Mouse (Mus musculus): ENCODE results near the gene Spdef. TPM values are rescaled to one million over a fixed set of nuclear protein-coding genes. Genes with fewer than 3 reads are reported as not detected.

Gene Spdef
- polyA plus RNA-seq, 1 experiment from 2014 or later, result 0.15 TPM

- H3K9me3 ChIP-seq (ENCODE audit: control insufficient read depth, low read length), result no peaks in the 10 kb centered on the region
- no peak overlapping the region for H3K4me2 ChIP-seq (ENCODE audit: low read depth, low read length, severe bottlenecking)
- no peaks in the 10 kb centered on the region for H3K36me3 ChIP-seq (ENCODE audit: control insufficient read depth, insufficient read depth, low read length)
- DNase-seq (ENCODE audit: low spot score), result no peak
- no peaks in the 10 kb centered on the region for H3K4me1 ChIP-seq (replicated peaks; ENCODE audit: control insufficient read depth, insufficient read depth, low read length)
- 22% methylated on average over 13 of the region's 13 CpGs for WGBS
- no peaks in the 10 kb centered on the region for H3K27me3 ChIP-seq (ENCODE audit: control insufficient read depth, insufficient read depth, low read length)
- ATAC-seq (replicated peaks; ENCODE audit: low FRiP score), result no peak
- no peak overlapping the region for H3K4me3 ChIP-seq (ENCODE audit: low read depth, low read length)
- no peak overlapping the region for H3K27ac ChIP-seq (ENCODE audit: low read depth, low read length)
- no peak overlapping the region for H3K9ac ChIP-seq (ENCODE audit: low read length)
These were observed 5.8 kb upstream of the Spdef start for GRCm38 (mm10) chr17:27734344-27735073.

DNA sequence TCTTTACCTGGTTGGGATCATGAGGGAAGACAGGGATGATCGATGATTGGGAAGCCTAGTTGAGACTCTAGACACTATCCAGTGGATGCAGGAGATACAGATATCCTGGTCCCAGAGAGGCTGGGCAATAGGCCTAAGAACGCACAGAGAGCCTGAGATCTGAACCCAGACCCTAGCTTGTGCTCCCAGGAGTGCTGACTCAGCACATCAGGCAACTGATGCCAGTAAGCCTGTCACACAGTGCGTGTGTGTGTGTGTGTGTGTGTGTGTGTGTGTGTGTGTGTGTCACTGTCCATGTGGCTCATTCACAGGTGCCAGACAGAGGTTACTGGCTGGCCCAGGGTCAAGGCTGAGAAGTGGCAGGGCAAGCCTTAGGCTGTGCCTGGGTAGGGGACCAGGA is 3.9 kb upstream of the Spdef start:
- Histone ChIP-seq H3K4me2 (ENCODE audit: low read depth, low read length, severe bottlenecking) (no peak overlapping the region), H3K36me3 (ENCODE audit: control insufficient read depth, insufficient read depth, low read length) (no peaks in the 10 kb centered on the region), H3K27ac (ENCODE audit: low read depth, low read length) (no peak overlapping the region), H3K4me3 (ENCODE audit: low read depth, low read length) (no peak overlapping the region), H3K27me3 (ENCODE audit: control insufficient read depth, insufficient read depth, low read length) (no peaks in the 10 kb centered on the region), H3K4me1 (replicated peaks; ENCODE audit: control insufficient read depth, insufficient read depth, low read length) (no peaks in the 10 kb centered on the region), H3K9me3 (ENCODE audit: control insufficient read depth, low read length) (no peaks in the 10 kb centered on the region), H3K9ac (ENCODE audit: low read length) (no peak overlapping the region)
- DNase-seq (ENCODE audit: low spot score) (no peak), ATAC-seq (replicated peaks; ENCODE audit: low FRiP score) (no peak)
- 87% methylated on average over 3 of the region's 3 CpGs for WGBS

GRCm38 (mm10) chr17:27732152-27732551 is 3.4 kb upstream of the Spdef start:
- no peak for ATAC-seq (replicated peaks; ENCODE audit: low FRiP score)
- H3K27me3 ChIP-seq (ENCODE audit: control insufficient read depth, insufficient read depth, low read length), result no peaks in the 10 kb centered on the region
- no peak overlapping the region for H3K4me2 ChIP-seq (ENCODE audit: low read depth, low read length, severe bottlenecking)
- no peaks in the 10 kb centered on the region for H3K9me3 ChIP-seq (ENCODE audit: control insufficient read depth, low read length)
- H3K36me3 ChIP-seq (ENCODE audit: control insufficient read depth, insufficient read depth, low read length), result no peaks in the 10 kb centered on the region
- DNase-seq (ENCODE audit: low spot score), result no peak
- no peak overlapping the region for H3K27ac ChIP-seq (ENCODE audit: low read depth, low read length)
- no peak overlapping the region for H3K4me3 ChIP-seq (ENCODE audit: low read depth, low read length)
- no peak overlapping the region for H3K9ac ChIP-seq (ENCODE audit: low read length)
- 85% methylated on average over 5 of the region's 5 CpGs for WGBS
- no peaks in the 10 kb centered on the region for H3K4me1 ChIP-seq (replicated peaks; ENCODE audit: control insufficient read depth, insufficient read depth, low read length)

DNA sequence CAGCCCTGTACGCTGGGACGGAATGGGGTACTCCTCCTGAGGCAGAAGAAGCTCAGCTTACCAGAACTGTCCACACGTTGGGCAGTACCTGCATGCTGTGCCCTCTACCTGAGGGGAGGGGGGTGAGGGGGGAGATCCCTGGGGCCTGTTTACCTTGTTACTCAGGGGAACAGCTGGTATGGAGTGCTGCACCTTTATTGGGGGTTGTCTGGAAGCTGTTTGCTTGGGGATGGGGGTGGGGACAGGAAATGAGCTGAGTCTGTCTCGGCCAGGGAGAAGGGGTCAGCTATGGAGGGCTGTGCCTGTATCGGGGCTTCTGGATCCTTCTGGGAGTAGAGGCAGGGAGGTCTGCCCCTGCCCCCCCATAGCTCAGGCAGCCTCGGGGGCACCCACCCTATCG is 2.2 kb downstream of the Spdef start:
- WGBS, result 53% methylated on average over 7 of the region's 7 CpGs
- no peak overlapping the region for H3K4me3 ChIP-seq (ENCODE audit: low read depth, low read length)

DNA sequence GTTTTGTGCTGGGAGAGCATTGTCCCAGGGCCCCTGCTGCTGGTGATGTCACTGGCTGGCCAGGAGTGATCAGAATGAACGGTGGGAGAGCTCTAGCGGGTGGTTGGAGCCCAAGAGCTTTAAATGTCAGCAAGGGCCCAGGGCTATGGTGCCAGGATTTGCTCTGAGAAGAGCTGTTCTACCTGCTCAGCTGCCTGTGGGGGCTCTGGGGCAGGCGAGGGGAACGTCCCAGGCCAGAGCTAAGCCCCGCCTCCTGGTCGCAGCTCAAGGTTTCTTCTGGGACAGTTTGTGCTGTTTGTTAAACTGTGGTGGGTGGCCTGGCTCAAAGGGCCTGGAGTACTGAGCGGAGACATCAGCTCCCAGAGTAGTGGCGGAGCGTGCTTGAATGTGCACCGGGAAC is 3.3 kb downstream of the Spdef start:
- WGBS, result 9% methylated on average over 10 of the region's 10 CpGs
- H3K36me3 ChIP-seq (ENCODE audit: control insufficient read depth, insufficient read depth, low read length), result no peaks in the 10 kb centered on the region
- no peak overlapping the region for H3K27ac ChIP-seq (ENCODE audit: low read depth, low read length)
- H3K4me3 ChIP-seq (ENCODE audit: low read depth, low read length), result no peak overlapping the region
- ATAC-seq (replicated peaks; ENCODE audit: low FRiP score), result 0 out of 2 replicates have a peak, but pooled peaks have one; percentile 15
- H3K9me3 ChIP-seq (ENCODE audit: control insufficient read depth, low read length), result no peaks in the 10 kb centered on the region
- H3K4me1 ChIP-seq (replicated peaks; ENCODE audit: control insufficient read depth, insufficient read depth, low read length), result peaks cover 12% of the 10 kb centered on the region; the same call in 1 of the 2 replicates
- peak overlapping the region; percentile 27; the same call in 1 of the 2 replicates for H3K9ac ChIP-seq (ENCODE audit: low read length)
- DNase-seq (ENCODE audit: low spot score), result no peak
- no peaks in the 10 kb centered on the region for H3K27me3 ChIP-seq (ENCODE audit: control insufficient read depth, insufficient read depth, low read length)
- H3K4me2 ChIP-seq (ENCODE audit: low read depth, low read length, severe bottlenecking), result peak overlapping the region; percentile 15; the same call in 1 of the 2 replicates

More for the DNA sequence above, 2.2 kb downstream of the Spdef start:
- DNase-seq (ENCODE audit: low spot score) (no peak), ATAC-seq (replicated peaks; ENCODE audit: low FRiP score) (no peak)
- Histone ChIP-seq H3K4me1 (replicated peaks; ENCODE audit: control insufficient read depth, insufficient read depth, low read length) (peaks cover 10% of the 10 kb centered on the region; the same call in 1 of the 2 replicates), H3K9me3 (ENCODE audit: control insufficient read depth, low read length) (no peaks in the 10 kb centered on the region), H3K9ac (ENCODE audit: low read length) (no peak overlapping the region), H3K36me3 (ENCODE audit: control insufficient read depth, insufficient read depth, low read length) (no peaks in the 10 kb centered on the region), H3K27ac (ENCODE audit: low read depth, low read length) (no peak overlapping the region), H3K27me3 (ENCODE audit: control insufficient read depth, insufficient read depth, low read length) (no peaks in the 10 kb centered on the region), H3K4me2 (ENCODE audit: low read depth, low read length, severe bottlenecking) (no peak overlapping the region)

- H3K27me3 ChIP-seq (ENCODE audit: control insufficient read depth, insufficient read depth, low read length), result no peaks in the 10 kb centered on the region
- no peak for DNase-seq (ENCODE audit: low spot score)
- H3K4me2 ChIP-seq (ENCODE audit: low read depth, low read length, severe bottlenecking), result peak overlapping the region; percentile 15; the same call in 1 of the 2 replicates
- no peaks in the 10 kb centered on the region for H3K36me3 ChIP-seq (ENCODE audit: control insufficient read depth, insufficient read depth, low read length)
- peak; percentile 15; the same call in 1 of the 2 replicates for ATAC-seq (replicated peaks; ENCODE audit: low FRiP score)
- no peak overlapping the region for H3K27ac ChIP-seq (ENCODE audit: low read depth, low read length)
- H3K4me1 ChIP-seq (replicated peaks; ENCODE audit: control insufficient read depth, insufficient read depth, low read length), result peaks cover 16% of the 10 kb centered on the region; the same call in 1 of the 2 replicates
- no peak overlapping the region for H3K9ac ChIP-seq (ENCODE audit: low read length)
- H3K9me3 ChIP-seq (ENCODE audit: control insufficient read depth, low read length), result no peaks in the 10 kb centered on the region
- no peak overlapping the region for H3K4me3 ChIP-seq (ENCODE audit: low read depth, low read length)
- 29% methylated on average over 10 of the region's 10 CpGs for WGBS
These were observed 3.7 kb downstream of the Spdef start for GRCm38 (mm10) chr17:27725011-27725410.

DNA sequence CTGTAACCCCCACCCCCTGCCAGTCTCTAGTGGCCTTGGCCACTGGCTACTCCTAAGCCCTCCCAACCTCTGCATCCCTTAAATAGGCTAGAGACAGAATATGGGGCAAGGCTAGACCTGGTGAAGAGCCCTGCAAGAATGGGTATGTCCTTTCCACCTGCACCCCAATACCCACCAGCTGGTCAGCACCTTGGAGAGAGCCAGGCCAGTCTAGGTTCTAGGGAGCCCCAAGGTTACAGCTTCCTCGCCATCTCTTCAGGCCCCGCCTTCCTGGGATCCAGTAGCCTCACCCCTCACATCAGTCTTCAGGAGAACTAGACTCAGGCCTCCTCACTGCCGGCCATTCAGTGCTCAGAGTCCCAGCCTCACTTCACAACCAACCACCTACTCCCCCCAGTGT is 4.4 kb downstream of the Spdef start:
- DNase-seq (ENCODE audit: low spot score), result no peak
- no peak overlapping the region for H3K4me3 ChIP-seq (ENCODE audit: low read depth, low read length)
- no peaks in the 10 kb centered on the region for H3K36me3 ChIP-seq (ENCODE audit: control insufficient read depth, insufficient read depth, low read length)
- peaks cover 16% of the 10 kb centered on the region; the same call in 1 of the 2 replicates for H3K4me1 ChIP-seq (replicated peaks; ENCODE audit: control insufficient read depth, insufficient read depth, low read length)
- H3K9me3 ChIP-seq (ENCODE audit: control insufficient read depth, low read length), result no peaks in the 10 kb centered on the region
- no peak overlapping the region for H3K27ac ChIP-seq (ENCODE audit: low read depth, low read length)
- peak overlapping the region; percentile 16; the same call in 1 of the 2 replicates for H3K9ac ChIP-seq (ENCODE audit: low read length)
- no peak overlapping the region for H3K4me2 ChIP-seq (ENCODE audit: low read depth, low read length, severe bottlenecking)
- no peaks in the 10 kb centered on the region for H3K27me3 ChIP-seq (ENCODE audit: control insufficient read depth, insufficient read depth, low read length)
- 34% methylated on average over 3 of the region's 3 CpGs for WGBS
- ATAC-seq (replicated peaks; ENCODE audit: low FRiP score), result no peak

GRCm38 (mm10) chr17:27721125-27721664 is 7.6 kb downstream of the Spdef start:
- Histone ChIP-seq H3K9ac (ENCODE audit: low read length) (no peak overlapping the region), H3K4me2 (ENCODE audit: low read depth, low read length, severe bottlenecking) (no peak overlapping the region), H3K9me3 (ENCODE audit: control insufficient read depth, low read length) (no peaks in the 10 kb centered on the region), H3K4me3 (ENCODE audit: low read depth, low read length) (no peak overlapping the region), H3K27me3 (ENCODE audit: control insufficient read depth, insufficient read depth, low read length) (0 out of 2 replicates have a peak, but pooled peaks cover 2% of the 10 kb centered on the region), H3K4me1 (replicated peaks; ENCODE audit: control insufficient read depth, insufficient read depth, low read length) (peaks cover 21% of the 10 kb centered on the region; the same call in 1 of the 2 replicates), H3K27ac (ENCODE audit: low read depth, low read length) (no peak overlapping the region), H3K36me3 (ENCODE audit: control insufficient read depth, insufficient read depth, low read length) (no peaks in the 10 kb centered on the region)
- DNase-seq (ENCODE audit: low spot score) (no peak), ATAC-seq (replicated peaks; ENCODE audit: low FRiP score) (no peak)
- 77% methylated on average over 9 of the region's 9 CpGs for WGBS

Data from forebrain, embryonic 11.5 days (tissue).